Mouse (Mus musculus) lung, embryonic 16.5 days (tissue): ENCODE measurements around the gene Kif3c. TPM values are rescaled to one million over a fixed set of nuclear protein-coding genes. Genes with fewer than 3 reads are reported as not detected.

Source experiments
- ATAC-seq: fragments of 200-750 bp; cut with Nextera tagmentation; 2 replicates; pipeline ENCODE4 v1.8.0; 2017; ENCODE audit warnings: low read depth, mild to moderate bottlenecking, moderate library complexity
- H3K27ac ChIP-seq: fragments of 300-500 bp; sonication (generic); 2 replicates; pipeline ENCODE4 v1.5.1; 2014; ENCODE audit warnings: mild to moderate bottlenecking, control low read depth, low read length
- H3K27me3 ChIP-seq: fragments of 300-500 bp; sonication (generic); 2 replicates; pipeline ENCODE4 v1.6.1; 2014; ENCODE audit warnings: low read depth, low read length, mixed read lengths; ENCODE audit not compliant: control insufficient read depth, insufficient read depth
- H3K36me3 ChIP-seq: fragments of 300-500 bp; sonication (generic); 2 replicates; pipeline ENCODE4 v1.6.1; 2014; ENCODE audit warnings: low read length; ENCODE audit not compliant: control insufficient read depth, insufficient read depth
- H3K4me1 ChIP-seq: fragments of 300-500 bp; sonication (generic); replicated peaks from 2 replicates; pipeline ENCODE4 v1.6.1; 2014; ENCODE audit warnings: low read length, mixed read lengths; ENCODE audit not compliant: control insufficient read depth, insufficient read depth
- H3K4me2 ChIP-seq: fragments of 300-500 bp; sonication (generic); 2 replicates; pipeline ENCODE4 v1.6.1; 2014; ENCODE audit warnings: low read depth, low read length, control low read depth
- H3K4me3 ChIP-seq: fragments of 300-500 bp; sonication (generic); 2 replicates; pipeline ENCODE4 v1.5.1; 2014; ENCODE audit warnings: mild to moderate bottlenecking, low read length, control low read depth
- H3K9ac ChIP-seq: fragments of 300-500 bp; sonication (generic); 2 replicates; pipeline ENCODE4 v1.6.1; 2014; ENCODE audit warnings: low read length, control low read depth
- H3K9me3 ChIP-seq: fragments of 300-500 bp; sonication (generic); 2 replicates; pipeline ENCODE4 v1.6.1; 2016; ENCODE audit warnings: low read length; ENCODE audit not compliant: control insufficient read depth
- WGBS: fragments of 180-500 bp; shearing (Covaris S2); extraction: QIAGEN DNeasy Blood & Tissue Kit; methylation state at CpG from one replicate; pipeline ENCODE4 v1.1.7; 2014; 5-methylcytosine and 5-hydroxymethylcytosine counted together
- polyA plus RNA-seq: library from polyadenylated mRNA; unstranded; fragments of >200 nt; fragmentation: Nextera tagmentation; extraction: Ambion mirVana; gene quantifications from 2 replicates; pipeline ENCODE4 v1.2.1, GENCODE M21; 2015

Gene Kif3c
- polyA plus RNA-seq, 1 experiment from 2014 or later, result 12.8 TPM

GRCm38 (mm10) chr12:3425375-3426341, 60.7 kb downstream of the Kif3c start:
- Histone ChIP-seq H3K27me3 (no peaks in the 10 kb centered on the region), H3K4me3 (peak overlapping the region; percentile 99), H3K27ac (peak overlapping the region; percentile 98), H3K4me1 (peaks cover 14% of the 10 kb centered on the region), H3K4me2 (peak overlapping the region; percentile 65), H3K36me3 (peaks cover 2% of the 10 kb centered on the region; the same call in 1 of the 2 replicates), H3K9ac (peak overlapping the region; percentile 54), H3K9me3 (no peaks in the 10 kb centered on the region)
- ATAC-seq, result peak; percentile 49
- WGBS, result 33% methylated on average over 15 of the region's 15 CpGs

DNA sequence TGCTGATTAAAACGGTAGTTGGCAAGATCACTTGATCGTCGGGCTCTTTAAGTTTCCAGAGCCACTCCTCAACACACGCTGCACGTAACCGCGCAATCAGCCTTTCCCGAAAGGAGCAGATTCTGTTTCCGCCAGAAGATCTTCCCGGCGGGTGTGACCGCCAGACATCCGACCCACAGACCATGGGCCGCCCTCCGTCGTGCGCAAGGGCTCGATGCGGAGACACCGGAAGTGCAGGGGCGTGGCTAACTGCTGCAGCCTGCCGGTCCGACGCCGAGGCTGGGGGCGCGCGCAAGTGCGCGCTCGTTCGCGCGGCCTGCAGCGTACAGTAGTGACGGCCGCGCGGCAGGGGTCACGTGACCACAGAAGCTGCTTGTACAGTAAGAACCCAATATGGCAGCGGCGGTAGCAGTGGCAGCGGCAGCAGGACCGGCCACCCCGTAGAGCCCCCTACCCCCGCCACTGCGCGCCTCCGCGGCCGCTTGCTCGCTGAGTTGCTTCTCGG, 61.6 kb downstream of the Kif3c start, which contains the start of gene Asxl2:
TSS of gene Asxl2 (plus strand) at position 328 of the 505 bp plus-strand sequence.
- Histone ChIP-seq H3K9me3 (no peaks in the 10 kb centered on the region), H3K4me2 (peak within 1 kb of the TSS; percentile 65), H3K4me1 (peaks cover 14% of the 10 kb centered on the region), H3K9ac (peak within 1 kb of the TSS; percentile 97), H3K27ac (peak within 1 kb of the TSS; percentile 98), H3K27me3 (no peaks in the 10 kb centered on the region), H3K4me3 (peak within 1 kb of the TSS; percentile 99), H3K36me3 (peaks cover 2% of the 10 kb centered on the region; the same call in 1 of the 2 replicates)
- under 1% methylated on average over 53 of the region's 53 CpGs for WGBS
- ATAC-seq, result peak; percentile 96

- Histone ChIP-seq H3K36me3 (peaks cover 1% of the 10 kb centered on the region; the same call in 1 of the 2 replicates), H3K27ac (peak overlapping the region; percentile 98), H3K4me2 (peak overlapping the region; percentile 57), H3K27me3 (no peaks in the 10 kb centered on the region), H3K4me3 (peak overlapping the region; percentile 99), H3K9ac (peak overlapping the region; percentile 97), H3K9me3 (no peaks in the 10 kb centered on the region), H3K4me1 (peaks cover 14% of the 10 kb centered on the region)
- 0% methylated on average over 61 of the region's 65 CpGs for WGBS
- ATAC-seq, result peak; percentile 53
Observed at GRCm38 (mm10) chr12:3427067-3427889, 62.3 kb downstream of the Kif3c start.

DNA sequence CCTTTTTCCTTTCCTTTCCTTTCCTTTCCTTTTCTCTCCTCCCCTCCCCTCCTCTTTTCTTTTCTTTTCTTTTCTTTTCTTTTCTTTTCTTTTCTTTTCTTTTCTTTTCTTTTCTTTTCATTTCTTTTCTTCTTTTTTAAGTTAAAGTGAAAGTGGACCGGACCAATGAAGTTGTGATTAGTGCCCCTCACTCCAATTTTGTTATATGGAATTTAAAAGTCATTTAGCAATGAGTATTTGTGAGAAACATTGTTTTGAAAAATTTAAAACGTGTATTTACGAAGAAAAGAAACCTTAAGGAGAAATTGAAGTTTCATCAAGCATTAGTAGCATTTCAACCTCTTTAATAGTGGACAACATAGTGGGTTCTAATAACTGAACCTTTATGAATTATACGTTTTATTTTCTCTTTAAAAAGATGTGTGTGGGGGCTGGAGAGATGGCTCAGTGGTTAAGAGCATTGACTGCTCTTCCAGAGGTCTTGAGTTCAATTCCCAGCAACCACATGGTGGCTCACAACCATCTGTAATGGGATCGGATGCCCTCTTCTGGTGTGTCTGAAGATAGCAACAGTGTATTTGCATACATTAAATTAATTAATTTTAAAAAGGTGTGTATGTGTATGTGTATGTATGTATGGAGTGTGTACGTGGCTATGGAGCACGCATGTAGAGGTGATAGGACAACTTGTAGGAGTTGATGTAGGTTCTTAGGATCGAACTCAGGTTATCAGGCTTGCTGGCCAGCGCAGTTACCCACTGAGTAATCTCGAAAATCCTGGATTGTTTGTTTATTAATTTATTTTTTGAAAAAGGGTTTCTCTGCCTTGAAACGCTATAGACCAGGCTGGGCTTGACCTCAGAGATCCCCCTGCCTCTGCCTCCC, 63.2 kb downstream of the Kif3c start:
- H3K9me3 ChIP-seq, result no peaks in the 10 kb centered on the region
- no peaks in the 10 kb centered on the region for H3K27me3 ChIP-seq
- peak overlapping the region; percentile 99 for H3K4me3 ChIP-seq
- 63% methylated on average over 11 of the region's 11 CpGs for WGBS
- H3K4me2 ChIP-seq, result peak overlapping the region; percentile 57
- no peak for ATAC-seq
- no peak overlapping the region for H3K9ac ChIP-seq
- H3K36me3 ChIP-seq, result no peaks in the 10 kb centered on the region
- H3K4me1 ChIP-seq, result peaks cover 14% of the 10 kb centered on the region
- H3K27ac ChIP-seq, result no peak overlapping the region; the same call in 1 of the 2 replicates

GRCm38 (mm10) chr12:3429681-3430442, 64.9 kb downstream of the Kif3c start:
- peaks cover 2% of the 10 kb centered on the region; the same call in 1 of the 2 replicates for H3K36me3 ChIP-seq
- no peaks in the 10 kb centered on the region for H3K9me3 ChIP-seq
- ATAC-seq, result no peak
- WGBS, result 61% methylated on average over 2 of the region's 2 CpGs
- H3K27me3 ChIP-seq, result no peaks in the 10 kb centered on the region
- peaks cover 10% of the 10 kb centered on the region for H3K4me1 ChIP-seq
- H3K27ac ChIP-seq, result no peak overlapping the region
- H3K4me2 ChIP-seq, result no peak overlapping the region
- no peak overlapping the region for H3K9ac ChIP-seq
- H3K4me3 ChIP-seq, result no peak overlapping the region

GRCm38 (mm10) chr12:3430443-3430753, 65.5 kb downstream of the Kif3c start:
- Histone ChIP-seq H3K9me3 (no peaks in the 10 kb centered on the region), H3K4me2 (no peak overlapping the region), H3K36me3 (peaks cover 2% of the 10 kb centered on the region; the same call in 1 of the 2 replicates), H3K4me3 (no peak overlapping the region), H3K27ac (no peak overlapping the region), H3K27me3 (no peaks in the 10 kb centered on the region), H3K4me1 (peaks cover 7% of the 10 kb centered on the region), H3K9ac (no peak overlapping the region)
- ATAC-seq, result no peak

- H3K9me3 ChIP-seq, result no peaks in the 10 kb centered on the region
- H3K4me1 ChIP-seq, result peaks cover 4% of the 10 kb centered on the region; the same call in 1 of the 2 replicates
- H3K27ac ChIP-seq, result no peak overlapping the region
- ATAC-seq, result no peak
- no peak overlapping the region for H3K4me3 ChIP-seq
- peaks cover 2% of the 10 kb centered on the region; the same call in 1 of the 2 replicates for H3K36me3 ChIP-seq
- H3K9ac ChIP-seq, result no peak overlapping the region
- no peaks in the 10 kb centered on the region for H3K27me3 ChIP-seq
- H3K4me2 ChIP-seq, result no peak overlapping the region
Observed at GRCm38 (mm10) chr12:3430985-3431384, 66.1 kb downstream of the Kif3c start.

DNA sequence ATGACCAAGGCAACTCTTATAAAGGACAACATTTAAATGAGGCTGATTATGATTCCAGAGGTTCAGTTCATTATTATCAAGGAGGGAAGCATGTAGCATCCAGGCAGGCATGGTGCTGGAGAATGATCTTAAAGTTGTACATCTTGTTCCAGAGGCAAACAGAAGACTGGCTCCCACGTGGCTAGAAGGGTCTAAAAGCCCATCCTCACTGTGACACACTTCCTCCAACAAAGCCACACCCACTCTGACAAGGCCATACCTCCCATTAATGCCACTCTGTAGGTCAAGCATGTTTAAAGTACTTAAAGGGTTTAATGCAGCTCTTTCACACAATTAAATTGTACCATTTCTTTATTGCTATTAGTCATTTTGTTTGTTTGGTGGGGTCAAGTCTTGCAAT, 68.8 kb downstream of the Kif3c start:
- ATAC-seq, result 0 out of 2 replicates have a peak, but pooled peaks have one; percentile 17

More for the DNA sequence above, 68.8 kb downstream of the Kif3c start:
- Histone ChIP-seq H3K27me3 (no peaks in the 10 kb centered on the region), H3K4me1 (peaks cover 2% of the 10 kb centered on the region; the same call in 1 of the 2 replicates), H3K9me3 (no peaks in the 10 kb centered on the region), H3K36me3 (peaks cover 4% of the 10 kb centered on the region; the same call in 1 of the 2 replicates), H3K27ac (no peak overlapping the region), H3K9ac (no peak overlapping the region), H3K4me3 (no peak overlapping the region), H3K4me2 (no peak overlapping the region)
- 55% methylated on average over 1 of the region's 1 CpGs for WGBS
